Mouse (Mus musculus) liver, adult 2 months (tissue): ENCODE measurements at regions not wholly inside any gene's neighbourhood (a gene's known extent, or its start where the extent isn't known, plus 50 kb on each side); places are given as distances from the start of the nearest gene placed in this dataset.

Source experiments
- DNase-seq: peaks from one replicate; pipeline ENCODE4 v3.0.0-alpha.2; 2011; ENCODE audit warnings: low read depth, low spot score; ENCODE audit errors: extremely low read depth
- H3K27ac ChIP-seq: fragments of 200-500 bp; replicated peaks from 2 replicates; pipeline ENCODE4 v1.5.1; 2012; ENCODE audit warnings: low read depth, mild to moderate bottlenecking, control low read depth, inconsistent platforms, low read length; ENCODE audit not compliant: insufficient read depth
- H3K27me3 ChIP-seq: fragments of 200-500 bp; 2 replicates; pipeline ENCODE4 v1.6.1; 2012; ENCODE audit warnings: mild to moderate bottlenecking, moderate library complexity, low read length, inconsistent platforms; ENCODE audit not compliant: control insufficient read depth, insufficient read depth
- H3K36me3 ChIP-seq: fragments of 200-500 bp; 2 replicates; pipeline ENCODE4 v1.6.1; 2012; ENCODE audit warnings: low read length, inconsistent platforms; ENCODE audit not compliant: control insufficient read depth, insufficient read depth
- H3K4me1 ChIP-seq: fragments of 200-500 bp; 2 replicates; pipeline ENCODE4 v1.6.1; 2011; ENCODE audit warnings: low read length; ENCODE audit not compliant: control insufficient read depth, insufficient read depth
- H3K4me3 ChIP-seq: fragments of 200-500 bp; 2 replicates; pipeline ENCODE4 v1.5.1; 2011; ENCODE audit warnings: low read depth, mild to moderate bottlenecking, control low read depth, low read length, moderate library complexity; ENCODE audit not compliant: insufficient read depth
- H3K79me2 ChIP-seq: fragments of 200-500 bp; 2 replicates; pipeline ENCODE4 v1.6.1; 2012; ENCODE audit warnings: inconsistent platforms, mild to moderate bottlenecking, low read length, moderate library complexity; ENCODE audit not compliant: control insufficient read depth, insufficient read depth
- H3K9ac ChIP-seq: fragments of 200-500 bp; 2 replicates; pipeline ENCODE4 v1.6.1; 2012; ENCODE audit warnings: low read depth, mild to moderate bottlenecking, control low read depth, inconsistent platforms, low read length
- CTCF ChIP-seq: fragments of 200-500 bp; IDR thresholded peaks from 2 replicates; pipeline ENCODE4 v1.5.1; 2011; ENCODE audit warnings: low read depth, low read length, control low read depth
- POLR2A ChIP-seq: fragments of 200-500 bp; IDR thresholded peaks from 2 replicates; pipeline ENCODE4 v1.6.1; 2011; ENCODE audit warnings: low read length, control low read depth; ENCODE audit not compliant: insufficient read depth; ENCODE audit errors: extremely low read depth
- WGBS: fragments of 180-500 bp; shearing (Covaris S2); methylation state at CpG from one replicate; pipeline ENCODE4 v1.1.7; 2018; 5-methylcytosine and 5-hydroxymethylcytosine counted together

GRCm38 (mm10) chr1:184412596-184412995, 319.8 kb downstream of the Hlx start:
- TF ChIP-seq CTCF (no peak), POLR2A (no peak)
- H3K27me3 ChIP-seq, result no peaks in the 10 kb centered on the region
- H3K79me2 ChIP-seq, result no peaks in the 10 kb centered on the region
- WGBS, result 94% methylated on average over 12 of the region's 12 CpGs
- H3K4me1 ChIP-seq, result no peaks in the 10 kb centered on the region; the same call in 1 of the 2 replicates
- H3K27ac ChIP-seq, result no peak overlapping the region
- H3K9ac ChIP-seq, result no peak overlapping the region
- H3K36me3 ChIP-seq, result no peaks in the 10 kb centered on the region
- no peak overlapping the region for H3K4me3 ChIP-seq
- no peak for DNase-seq

GRCm38 (mm10) chr1:184411066-184411465, 321.4 kb downstream of the Hlx start:
- no peak for DNase-seq
- Histone ChIP-seq H3K9ac (no peak overlapping the region), H3K27ac (no peak overlapping the region), H3K79me2 (no peaks in the 10 kb centered on the region), H3K4me3 (no peak overlapping the region), H3K36me3 (no peaks in the 10 kb centered on the region), H3K27me3 (no peaks in the 10 kb centered on the region), H3K4me1 (no peaks in the 10 kb centered on the region; the same call in 1 of the 2 replicates)
- no peak for TF ChIP-seq CTCF
- TF ChIP-seq POLR2A, result no peak
- WGBS, result 62% methylated on average over 3 of the region's 3 CpGs

- WGBS, result 82% methylated on average over 7 of the region's 7 CpGs
- TF ChIP-seq POLR2A (no peak), CTCF (no peak)
Observed at GRCm38 (mm10) chr1:184409986-184410385, 322.4 kb downstream of the Hlx start.

GRCm38 (mm10) chr1:184402985-184403384, 329.4 kb downstream of the Hlx start:
- Histone ChIP-seq H3K27me3 (no peaks in the 10 kb centered on the region), H3K36me3 (no peaks in the 10 kb centered on the region), H3K27ac (no peak overlapping the region), H3K4me3 (no peak overlapping the region), H3K9ac (no peak overlapping the region), H3K79me2 (no peaks in the 10 kb centered on the region), H3K4me1 (no peaks in the 10 kb centered on the region)
- TF ChIP-seq POLR2A (no peak), CTCF (no peak)
- no peak for DNase-seq
- WGBS, result 92% methylated on average over 6 of the region's 6 CpGs

More at GRCm38 (mm10) chr1:184409986-184410385, 322.4 kb downstream of the Hlx start:
- H3K4me1 ChIP-seq, result no peaks in the 10 kb centered on the region; the same call in 1 of the 2 replicates
- H3K36me3 ChIP-seq, result no peaks in the 10 kb centered on the region
- no peaks in the 10 kb centered on the region for H3K27me3 ChIP-seq
- no peak overlapping the region for H3K27ac ChIP-seq
- H3K79me2 ChIP-seq, result no peaks in the 10 kb centered on the region
- no peak overlapping the region for H3K4me3 ChIP-seq
- H3K9ac ChIP-seq, result no peak overlapping the region
- DNase-seq, result no peak

- Histone ChIP-seq H3K27me3 (no peaks in the 10 kb centered on the region), H3K4me3 (no peak overlapping the region), H3K27ac (no peak overlapping the region), H3K79me2 (no peaks in the 10 kb centered on the region), H3K36me3 (no peaks in the 10 kb centered on the region), H3K4me1 (no peaks in the 10 kb centered on the region), H3K9ac (no peak overlapping the region)
- DNase-seq, result peak; percentile 3
- TF ChIP-seq CTCF (peak; percentile 85), POLR2A (no peak)
- WGBS, result 45% methylated on average over 15 of the region's 15 CpGs
Observed at GRCm38 (mm10) chr1:184395215-184395614, 337.2 kb downstream of the Hlx start.

GRCm38 (mm10) chr1:184394559-184395194, 337.7 kb downstream of the Hlx start:
- H3K79me2 ChIP-seq, result no peaks in the 10 kb centered on the region
- no peak overlapping the region for H3K9ac ChIP-seq
- TF ChIP-seq POLR2A, result no peak
- no peak for TF ChIP-seq CTCF
- H3K4me1 ChIP-seq, result no peaks in the 10 kb centered on the region
- DNase-seq, result no peak
- no peak overlapping the region for H3K4me3 ChIP-seq
- H3K27me3 ChIP-seq, result no peaks in the 10 kb centered on the region
- no peaks in the 10 kb centered on the region for H3K36me3 ChIP-seq
- WGBS, result 77% methylated on average over 12 of the region's 12 CpGs
- no peak overlapping the region for H3K27ac ChIP-seq
